Mouse (Mus musculus) ovary, adult 10 weeks (tissue): Measurements from ENCODE around the gene Gc. TPM values are rescaled to one million over a fixed set of nuclear protein-coding genes. Genes with fewer than 3 reads are reported as not detected.

Experiments
- polyA plus RNA-seq: library from polyadenylated mRNA; stranded (reverse); fragments of 350-450 nt; fragmentation: Illumina TruSeq; extraction: RNeasy Lipid Tissue Mini Kit (QIAGEN cat#74804); gene quantifications from one replicate; pipeline ENCODE4 v1.2.3, GENCODE M21; 2014

Gc gene
- polyA plus RNA-seq, result 0.57 TPM

GRCm38 (mm10) chr5:89457554-89458062 is at the start of gene Gc:
Gene Gc, minus strand, starts transcription at chr5:89457898.

Other genes starting within 250 kb of the Gc start
- gene Npffr2, start 69.5 kb upstream of the Gc start, polyA plus RNA-seq, result 0.37 TPM